Mouse (Mus musculus) heart, embryonic 10.5 days (tissue): ENCODE measurements around the gene Rpf2. TPM values are rescaled to one million over a fixed set of nuclear protein-coding genes. Genes with fewer than 3 reads are reported as not detected.

Experiments used
- DNase-seq: peaks from one replicate; pipeline ENCODE4 v3.0.0-alpha.2; 2017; ENCODE audit warnings: low spot score
- H3K27ac ChIP-seq: fragments of 300-500 bp; sonication (generic); 2 replicates; pipeline ENCODE4 v1.5.1; 2016; ENCODE audit warnings: mild to moderate bottlenecking
- H3K27me3 ChIP-seq: fragments of 300-500 bp; sonication (generic); 2 replicates; pipeline ENCODE4 v1.6.1; 2016; ENCODE audit warnings: mild to moderate bottlenecking; ENCODE audit not compliant: poor library complexity, insufficient read depth, severe bottlenecking
- H3K36me3 ChIP-seq: fragments of 300-500 bp; sonication (generic); 2 replicates; pipeline ENCODE4 v1.6.1; 2016; ENCODE audit warnings: mild to moderate bottlenecking, moderate library complexity
- H3K4me1 ChIP-seq: fragments of 300-500 bp; sonication (generic); 2 replicates; pipeline ENCODE4 v1.6.1; 2016; ENCODE audit warnings: mild to moderate bottlenecking
- H3K4me3 ChIP-seq: fragments of 300-500 bp; sonication (generic); 2 replicates; pipeline ENCODE4 v1.5.1; 2016; ENCODE audit warnings: mild to moderate bottlenecking, moderate library complexity
- H3K9me3 ChIP-seq: fragments of 300-500 bp; sonication (generic); 2 replicates; pipeline ENCODE4 v1.6.1; 2016; ENCODE audit warnings: mild to moderate bottlenecking, moderate library complexity
- WGBS: fragments of 180-500 bp; shearing (Covaris S2); methylation state at CpG from one replicate; pipeline ENCODE4 v1.1.7; 2016; 5-methylcytosine and 5-hydroxymethylcytosine counted together
- polyA plus RNA-seq: library from polyadenylated mRNA; unstranded; fragments of >200 nt; fragmentation: Nextera tagmentation; extraction: Ambion mirVana; gene quantifications from 2 replicates; pipeline ENCODE4 v1.2.1, GENCODE M21; 2016

The Rpf2 gene
- polyA plus RNA-seq, 1 experiment from 2014 or later: 82.1 TPM

- DNase-seq: no peak
- H3K27me3 ChIP-seq: no peaks in the 10 kb centered on the region
- H3K9me3 ChIP-seq: no peaks in the 10 kb centered on the region
- no peaks in the 10 kb centered on the region for H3K36me3 ChIP-seq
- no peak overlapping the region for H3K27ac ChIP-seq
- H3K4me1 ChIP-seq: peaks cover 11% of the 10 kb centered on the region
- 82% methylated on average over 4 of the region's 4 CpGs for WGBS
- H3K4me3 ChIP-seq: no peak overlapping the region
Observed at GRCm38 (mm10) chr10:40263691-40264090, 16.9 kb upstream of the Rpf2 start.

GRCm38 (mm10) chr10:40262200-40262599 lies 15.4 kb upstream of the Rpf2 start:
- no peak for DNase-seq
- Histone ChIP-seq H3K4me3 (no peak overlapping the region), H3K27me3 (no peaks in the 10 kb centered on the region), H3K9me3 (no peaks in the 10 kb centered on the region), H3K4me1 (peaks cover 11% of the 10 kb centered on the region), H3K27ac (no peak overlapping the region), H3K36me3 (no peaks in the 10 kb centered on the region)
- WGBS: 86% methylated on average over 6 of the region's 6 CpGs

GRCm38 (mm10) chr10:40260305-40260704 lies 13.5 kb upstream of the Rpf2 start:
- H3K9me3 ChIP-seq: no peaks in the 10 kb centered on the region
- peaks cover 8% of the 10 kb centered on the region; the same call in 1 of the 2 replicates for H3K36me3 ChIP-seq
- no peaks in the 10 kb centered on the region for H3K27me3 ChIP-seq
- 37% methylated on average over 5 of the region's 5 CpGs for WGBS
- H3K4me3 ChIP-seq: no peak overlapping the region
- no peak overlapping the region for H3K27ac ChIP-seq
- peaks cover 17% of the 10 kb centered on the region for H3K4me1 ChIP-seq
- DNase-seq: no peak

GRCm38 (mm10) chr10:40259542-40259941 lies 12.7 kb upstream of the Rpf2 start:
- Histone ChIP-seq H3K27ac (no peak overlapping the region), H3K4me3 (no peak overlapping the region), H3K9me3 (no peaks in the 10 kb centered on the region), H3K27me3 (no peaks in the 10 kb centered on the region), H3K36me3 (peaks cover 14% of the 10 kb centered on the region; the same call in 1 of the 2 replicates), H3K4me1 (peaks cover 17% of the 10 kb centered on the region)
- WGBS: 9% methylated on average over 8 of the region's 8 CpGs
- no peak for DNase-seq

- DNase-seq: no peak
- WGBS: 2% methylated on average over 5 of the region's 5 CpGs
- Histone ChIP-seq H3K4me1 (peaks cover 17% of the 10 kb centered on the region), H3K27ac (peak overlapping the region; percentile 98; the same call in 1 of the 2 replicates), H3K4me3 (no peak overlapping the region), H3K27me3 (no peaks in the 10 kb centered on the region), H3K36me3 (peaks cover 18% of the 10 kb centered on the region; the same call in 1 of the 2 replicates), H3K9me3 (no peaks in the 10 kb centered on the region)
Observed at GRCm38 (mm10) chr10:40258976-40259375, 12.1 kb upstream of the Rpf2 start.

- Histone ChIP-seq H3K4me3 (peak overlapping the region; percentile 83), H3K9me3 (no peaks in the 10 kb centered on the region), H3K36me3 (peaks cover 22% of the 10 kb centered on the region), H3K4me1 (peaks cover 17% of the 10 kb centered on the region), H3K27ac (peak overlapping the region; percentile 98), H3K27me3 (no peaks in the 10 kb centered on the region)
- DNase-seq: peak; percentile 96
- WGBS: under 1% methylated on average over 12 of the region's 12 CpGs
Observed at GRCm38 (mm10) chr10:40258401-40258966, 11.6 kb upstream of the Rpf2 start.

GRCm38 (mm10) chr10:40257414-40258255 lies 10.8 kb upstream of the Rpf2 start, which contains the start of gene Gtf3c6:
Gtf3c6 (minus strand) TSS chr10:40258108.
- H3K27me3 ChIP-seq: no peaks in the 10 kb centered on the region
- under 1% methylated on average over 43 of the region's 43 CpGs for WGBS
- peaks cover 30% of the 10 kb centered on the region for H3K36me3 ChIP-seq
- H3K9me3 ChIP-seq: no peaks in the 10 kb centered on the region
- peaks cover 17% of the 10 kb centered on the region for H3K4me1 ChIP-seq
- peak within 1 kb of the TSS; percentile 83 for H3K4me3 ChIP-seq
- peak within 1 kb of the TSS; percentile 98 for H3K27ac ChIP-seq
- peak; percentile 98 for DNase-seq

- Histone ChIP-seq H3K4me1 (peaks cover 17% of the 10 kb centered on the region), H3K27me3 (no peaks in the 10 kb centered on the region), H3K36me3 (peaks cover 39% of the 10 kb centered on the region), H3K4me3 (peak overlapping the region; percentile 83), H3K27ac (peak overlapping the region; percentile 98), H3K9me3 (no peaks in the 10 kb centered on the region)
- DNase-seq: peak; percentile 91
- WGBS: 8% methylated on average over 5 of the region's 5 CpGs
Observed at GRCm38 (mm10) chr10:40256716-40257115, 9.9 kb upstream of the Rpf2 start.

- peaks cover 79% of the 10 kb centered on the region for H3K36me3 ChIP-seq
- H3K4me1 ChIP-seq: 0 out of 2 replicates have a peak, but pooled peaks cover 3% of the 10 kb centered on the region
- H3K27me3 ChIP-seq: no peaks in the 10 kb centered on the region
- H3K4me3 ChIP-seq: no peak overlapping the region
- DNase-seq: no peak
- 70% methylated on average over 6 of the region's 6 CpGs for WGBS
- H3K9me3 ChIP-seq: no peaks in the 10 kb centered on the region
- no peak overlapping the region for H3K27ac ChIP-seq
Observed at GRCm38 (mm10) chr10:40250969-40251368, 4.1 kb upstream of the Rpf2 start.

GRCm38 (mm10) chr10:40249625-40250024 lies 2.8 kb upstream of the Rpf2 start:
- H3K36me3 ChIP-seq: peaks cover 68% of the 10 kb centered on the region

GRCm38 (mm10) chr10:40247166-40247716 lies 405 bp upstream of the Rpf2 start:
- Histone ChIP-seq H3K9me3 (no peaks in the 10 kb centered on the region), H3K4me3 (peak overlapping the region; percentile 84), H3K4me1 (0 out of 2 replicates have a peak, but pooled peaks cover 3% of the 10 kb centered on the region), H3K27ac (peak overlapping the region; percentile 90), H3K36me3 (peaks cover 68% of the 10 kb centered on the region), H3K27me3 (no peaks in the 10 kb centered on the region)
- WGBS: 32% methylated on average over 11 of the region's 11 CpGs
- no peak for DNase-seq

More at GRCm38 (mm10) chr10:40249625-40250024, 2.8 kb upstream of the Rpf2 start:
- no peaks in the 10 kb centered on the region for H3K9me3 ChIP-seq
- H3K4me3 ChIP-seq: no peak overlapping the region
- 0 out of 2 replicates have a peak, but pooled peaks cover 3% of the 10 kb centered on the region for H3K4me1 ChIP-seq
- DNase-seq: no peak
- no peak overlapping the region for H3K27ac ChIP-seq
- H3K27me3 ChIP-seq: no peaks in the 10 kb centered on the region
- 87% methylated on average over 9 of the region's 9 CpGs for WGBS

- H3K36me3 ChIP-seq: peaks cover 75% of the 10 kb centered on the region
- H3K27ac ChIP-seq: no peak overlapping the region
- no peaks in the 10 kb centered on the region for H3K27me3 ChIP-seq
- no peaks in the 10 kb centered on the region for H3K9me3 ChIP-seq
- DNase-seq: no peak
- H3K4me3 ChIP-seq: no peak overlapping the region
- no peaks in the 10 kb centered on the region for H3K4me1 ChIP-seq
- 89% methylated on average over 5 of the region's 5 CpGs for WGBS
Observed at GRCm38 (mm10) chr10:40237826-40238225, 9.0 kb downstream of the Rpf2 start.

- 90% methylated on average over 3 of the region's 3 CpGs for WGBS
- DNase-seq: no peak
Observed at GRCm38 (mm10) chr10:40233241-40233640, 13.6 kb downstream of the Rpf2 start.

More at GRCm38 (mm10) chr10:40233241-40233640, 13.6 kb downstream of the Rpf2 start:
- Histone ChIP-seq H3K36me3 (peaks cover 73% of the 10 kb centered on the region), H3K27ac (no peak overlapping the region), H3K4me3 (no peak overlapping the region), H3K4me1 (no peaks in the 10 kb centered on the region), H3K27me3 (no peaks in the 10 kb centered on the region), H3K9me3 (no peaks in the 10 kb centered on the region)
